Mouse (Mus musculus) embryo, embryonic 10.5 days (tissue): ENCODE results near the gene Sult2b1.

Experiments used
- DNase-seq: peaks from one replicate; pipeline ENCODE4 v3.0.0-alpha.2; 2015; ENCODE audit warnings: low spot score

Sult2b1 gene

GRCm38 (mm10) chr7:45800546-45801204, 16.2 kb upstream of the Sult2b1 start:
- DNase-seq: peak; percentile 64

- DNase-seq: no peak
These were observed 15.5 kb upstream of the Sult2b1 start for GRCm38 (mm10) chr7:45800001-45800400.

- no peak for DNase-seq
These were observed 14.5 kb upstream of the Sult2b1 start for GRCm38 (mm10) chr7:45798931-45799330.

GRCm38 (mm10) chr7:45798511-45798836, 14.0 kb upstream of the Sult2b1 start:
- no peak for DNase-seq

- DNase-seq: no peak
These were observed 13.4 kb upstream of the Sult2b1 start for GRCm38 (mm10) chr7:45797661-45798510.

GRCm38 (mm10) chr7:45796950-45797349, 12.5 kb upstream of the Sult2b1 start:
- DNase-seq: no peak

GRCm38 (mm10) chr7:45794971-45795370, 10.5 kb upstream of the Sult2b1 start:
- no peak for DNase-seq

- DNase-seq: no peak
These were observed 9.6 kb upstream of the Sult2b1 start for GRCm38 (mm10) chr7:45793969-45794585.

GRCm38 (mm10) chr7:45793240-45793639, 8.8 kb upstream of the Sult2b1 start:
- no peak for DNase-seq

- no peak for DNase-seq
These were observed 7.5 kb upstream of the Sult2b1 start for GRCm38 (mm10) chr7:45791756-45792490.

- no peak for DNase-seq
These were observed 6.3 kb upstream of the Sult2b1 start for GRCm38 (mm10) chr7:45790721-45791120.

- no peak for DNase-seq
These were observed 3.2 kb upstream of the Sult2b1 start for GRCm38 (mm10) chr7:45787642-45788041.

- peak; percentile 86 for DNase-seq
These were observed 2.4 kb upstream of the Sult2b1 start for GRCm38 (mm10) chr7:45786661-45787413.

GRCm38 (mm10) chr7:45786136-45786578, 1.7 kb upstream of the Sult2b1 start:
- peak; percentile 95 for DNase-seq

GRCm38 (mm10) chr7:45785388-45786135, 1.1 kb upstream of the Sult2b1 start:
- DNase-seq: no peak

GRCm38 (mm10) chr7:45783511-45784091, 868 bp downstream of the Sult2b1 start, which contains the start of gene Lmtk3:
Gene Lmtk3 (plus strand): TSS chr7:45783738.
- DNase-seq: peak; percentile 85

GRCm38 (mm10) chr7:45782271-45782670, 2.2 kb downstream of the Sult2b1 start:
- DNase-seq: no peak

GRCm38 (mm10) chr7:45779081-45779641, 5.3 kb downstream of the Sult2b1 start:
- no peak for DNase-seq

GRCm38 (mm10) chr7:45775237-45775636, 9.2 kb downstream of the Sult2b1 start:
- no peak for DNase-seq

GRCm38 (mm10) chr7:45771101-45771500, 13.4 kb downstream of the Sult2b1 start:
- no peak for DNase-seq
